Mouse (Mus musculus): ENCODE results near the gene Gse1.

Gene Gse1

DNA sequence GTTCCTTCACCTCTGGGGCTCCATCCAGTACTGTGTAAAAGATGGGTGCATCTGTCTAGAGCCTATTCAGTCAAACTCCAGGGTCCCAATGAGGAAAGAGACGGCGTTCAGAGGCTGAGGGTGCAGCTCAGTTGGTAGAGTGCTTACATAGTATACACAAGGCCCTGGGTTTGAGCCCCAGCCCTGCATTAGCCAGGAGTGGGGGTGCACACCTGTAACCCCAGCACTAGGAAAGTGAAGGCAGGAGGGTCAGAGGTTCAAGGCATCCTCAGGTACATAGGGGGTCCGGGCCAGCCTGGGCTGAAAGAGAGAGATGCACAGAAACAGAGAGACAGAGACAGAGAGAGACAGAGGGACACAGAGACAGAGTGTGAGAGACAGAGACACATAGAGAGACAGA, 15.0 kb upstream of the Gse1 start:
- no peak for DNase-seq

DNA sequence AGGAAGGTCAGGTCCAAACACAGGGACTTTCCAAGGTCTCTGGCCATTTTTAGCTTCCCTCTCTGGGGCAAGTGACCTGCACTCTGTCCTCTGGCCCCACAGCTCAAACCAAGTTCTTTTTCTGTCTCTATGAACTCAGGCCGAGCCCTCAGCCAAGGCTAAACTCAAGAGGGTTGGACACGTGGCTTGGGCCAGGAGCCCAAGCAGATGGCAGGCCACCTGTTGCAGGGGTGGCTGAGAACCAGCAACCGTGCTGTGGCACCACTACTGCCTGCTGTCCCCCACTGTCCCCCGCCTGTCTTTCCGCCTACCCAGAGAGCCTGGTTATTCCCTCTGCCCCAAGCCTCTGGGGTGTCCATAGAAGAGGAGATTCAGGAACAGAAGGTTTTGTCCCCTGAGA, 14.3 kb upstream of the Gse1 start:
- DNase-seq: no peak

DNA sequence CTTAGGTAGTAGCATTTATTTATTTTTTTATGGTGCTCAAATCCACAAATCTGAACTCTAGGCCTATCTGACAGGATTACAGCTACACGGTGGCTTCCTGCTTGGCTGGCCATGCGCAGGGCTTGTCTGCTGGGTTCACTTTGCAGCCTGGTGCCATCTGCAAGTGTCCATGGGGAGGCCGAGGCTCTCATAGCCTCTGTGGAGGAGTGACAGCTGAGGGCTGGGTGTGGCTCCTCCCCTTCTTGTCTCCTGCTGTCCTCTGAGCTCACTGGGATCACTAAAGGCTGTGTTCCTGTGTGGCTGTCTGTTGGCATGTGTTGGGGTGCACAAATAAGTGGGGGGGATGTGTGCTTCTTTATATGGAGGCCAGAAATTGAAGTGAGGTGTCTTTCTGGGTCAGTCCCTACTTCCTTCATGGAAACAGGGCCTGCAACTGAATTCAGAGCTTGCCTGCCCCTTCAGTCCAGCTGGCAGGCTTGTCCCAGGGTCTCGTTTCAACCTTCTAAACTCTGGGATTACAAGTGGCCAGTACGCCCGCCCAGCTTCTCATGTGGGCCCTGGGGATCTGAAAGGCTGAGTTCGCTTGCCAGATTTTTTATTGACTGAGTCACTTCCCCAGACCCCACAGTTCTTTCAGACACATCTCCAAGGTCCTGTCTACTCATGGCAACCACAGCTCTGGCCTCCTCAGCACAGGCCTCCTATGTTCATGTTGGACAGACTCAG, 12.7 kb upstream of the Gse1 start:
- no peak for DNase-seq

DNA sequence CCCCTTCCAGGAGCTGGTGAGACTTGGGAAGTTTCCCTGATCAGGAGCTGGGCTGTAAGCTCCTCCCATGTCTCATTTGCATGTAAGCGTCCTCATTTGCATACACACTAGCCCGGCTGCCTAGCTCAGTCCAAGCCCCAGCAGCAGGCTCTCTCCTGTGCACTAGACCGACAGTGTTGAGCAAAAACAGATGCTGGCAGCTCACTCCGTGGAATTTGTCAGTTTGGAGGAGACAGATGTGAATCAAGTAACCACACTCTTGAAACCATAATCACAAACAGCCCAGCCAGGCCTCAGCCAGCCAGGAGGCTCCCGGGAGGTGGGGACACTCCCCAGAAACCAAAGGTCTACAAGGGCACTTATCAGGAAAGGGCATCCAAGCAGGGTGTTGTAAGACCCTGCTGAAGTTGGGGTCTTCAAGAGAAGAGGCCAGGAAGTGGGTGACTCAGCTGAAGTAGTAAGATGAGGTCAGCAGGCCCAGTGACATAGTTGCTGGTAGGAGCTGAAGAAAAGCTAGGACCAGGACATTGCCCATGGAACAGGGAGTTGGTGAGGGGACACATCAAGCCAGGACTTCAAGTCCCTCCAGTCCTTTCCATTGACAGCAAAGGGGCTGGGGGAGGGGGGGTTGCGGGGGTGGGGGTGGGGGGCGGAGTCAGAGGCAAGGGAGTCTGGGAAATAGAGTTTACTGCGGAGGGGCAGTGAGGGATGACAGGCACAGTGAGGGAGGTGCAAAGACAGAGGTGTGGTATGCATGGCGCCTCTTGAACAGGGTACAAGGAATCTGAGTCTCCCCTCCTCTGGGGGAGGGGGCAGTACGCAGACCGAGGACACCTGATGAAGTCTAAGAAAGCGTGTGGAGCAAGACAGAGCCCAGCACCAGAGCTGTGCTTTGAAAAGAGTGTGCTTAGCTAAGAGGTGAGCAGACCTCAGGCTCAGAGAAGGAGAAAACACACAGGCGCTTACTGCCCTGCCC, 11.1 kb upstream of the Gse1 start:
- DNase-seq: no peak

DNA sequence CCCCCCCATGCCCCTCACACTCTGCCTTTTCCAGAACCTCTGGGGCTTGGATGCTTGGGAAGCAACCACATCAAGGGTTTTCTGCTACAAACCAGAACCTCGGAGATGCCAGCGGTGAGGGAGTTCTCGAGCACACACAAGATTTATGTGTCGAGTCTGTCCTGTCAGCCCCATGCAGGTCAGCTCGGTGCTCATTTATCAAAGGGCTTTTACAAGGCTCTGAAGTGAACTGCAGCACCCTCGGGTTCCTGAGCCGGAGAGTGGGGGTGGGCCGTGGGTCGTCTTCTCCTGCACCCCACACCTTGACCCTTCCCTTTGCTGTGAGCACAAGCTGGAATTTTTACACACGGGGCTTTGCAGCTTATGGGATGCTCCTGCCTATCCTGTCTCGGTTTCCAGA, 5.7 kb upstream of the Gse1 start:
- DNase-seq: no peak

DNA sequence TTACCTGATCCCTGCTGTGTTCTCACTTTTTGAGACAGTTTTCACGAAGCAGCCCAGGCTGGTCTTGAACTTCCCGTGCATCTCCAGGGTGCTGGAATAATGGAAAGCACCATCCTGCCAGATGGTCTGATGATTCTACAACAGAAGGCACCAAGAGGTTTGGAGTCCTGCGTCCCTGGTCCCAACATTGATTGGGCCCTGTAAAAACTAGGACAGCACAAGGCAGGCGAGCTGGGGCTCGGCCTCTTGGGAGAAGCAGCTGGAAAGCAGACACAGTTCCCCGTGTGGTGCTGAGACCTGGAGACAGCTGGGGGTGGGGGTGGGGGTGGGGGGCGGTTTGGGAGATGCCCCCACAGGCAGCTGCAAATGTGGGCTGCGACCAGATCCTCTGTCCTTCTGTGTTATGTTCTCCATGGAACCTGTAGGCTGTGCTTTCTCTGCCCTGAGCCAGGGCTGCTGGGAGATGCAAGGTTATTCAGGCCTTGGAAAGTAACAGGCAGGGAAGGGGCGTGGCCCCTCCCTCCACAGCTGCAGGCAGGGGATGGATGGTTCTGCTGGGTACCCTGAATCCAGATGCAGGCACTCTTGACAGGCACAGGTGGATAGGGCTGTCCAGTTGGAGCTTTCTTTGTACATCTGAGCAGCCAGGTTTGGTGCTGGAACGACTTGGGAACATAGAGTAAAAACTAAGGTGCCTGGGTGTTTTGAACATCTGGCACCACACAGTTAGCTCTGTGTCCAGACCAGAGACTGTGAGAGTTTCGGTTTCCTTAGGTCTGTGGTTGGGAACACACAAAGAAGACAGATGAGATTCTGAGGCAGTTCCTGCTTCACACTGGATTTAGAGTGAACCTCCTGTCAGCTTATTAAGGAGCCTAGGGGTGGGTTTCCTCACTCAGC, 3.5 kb upstream of the Gse1 start:
- DNase-seq: no peak

DNA sequence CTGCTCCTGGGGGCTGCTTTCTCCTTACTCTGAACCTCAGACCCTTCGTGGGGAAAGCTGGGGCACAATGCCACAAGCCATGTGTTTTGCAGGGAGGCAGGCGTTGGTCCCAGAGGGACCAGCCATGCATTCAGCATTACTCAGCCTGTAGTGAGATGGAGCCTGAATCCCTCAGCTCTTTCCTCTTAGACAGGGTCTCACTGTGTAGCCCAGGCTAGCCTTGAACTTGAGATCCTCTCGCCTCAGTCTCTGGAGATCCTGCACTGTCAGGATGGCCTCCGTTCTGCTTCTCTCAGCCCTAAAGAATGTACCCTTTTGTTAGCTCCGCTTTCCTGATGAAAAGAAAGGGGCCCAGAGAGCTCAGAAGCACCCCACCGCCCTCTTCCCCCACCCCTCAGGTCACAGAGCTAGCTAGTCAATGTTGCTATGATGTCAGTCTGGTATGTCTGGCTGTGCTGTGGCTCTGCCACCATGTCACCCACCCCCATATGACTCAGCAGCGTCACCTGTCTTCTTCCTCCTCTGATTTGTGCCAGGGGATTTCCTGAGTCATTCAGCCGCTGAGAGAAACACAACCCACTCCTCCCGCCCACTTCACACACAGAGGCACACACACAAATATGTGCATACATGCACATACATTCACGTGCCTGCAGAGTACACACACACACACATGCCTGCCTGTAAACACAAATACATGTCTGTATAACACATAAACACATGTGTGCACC, 2.7 kb upstream of the Gse1 start:
- no peak for DNase-seq

DNA sequence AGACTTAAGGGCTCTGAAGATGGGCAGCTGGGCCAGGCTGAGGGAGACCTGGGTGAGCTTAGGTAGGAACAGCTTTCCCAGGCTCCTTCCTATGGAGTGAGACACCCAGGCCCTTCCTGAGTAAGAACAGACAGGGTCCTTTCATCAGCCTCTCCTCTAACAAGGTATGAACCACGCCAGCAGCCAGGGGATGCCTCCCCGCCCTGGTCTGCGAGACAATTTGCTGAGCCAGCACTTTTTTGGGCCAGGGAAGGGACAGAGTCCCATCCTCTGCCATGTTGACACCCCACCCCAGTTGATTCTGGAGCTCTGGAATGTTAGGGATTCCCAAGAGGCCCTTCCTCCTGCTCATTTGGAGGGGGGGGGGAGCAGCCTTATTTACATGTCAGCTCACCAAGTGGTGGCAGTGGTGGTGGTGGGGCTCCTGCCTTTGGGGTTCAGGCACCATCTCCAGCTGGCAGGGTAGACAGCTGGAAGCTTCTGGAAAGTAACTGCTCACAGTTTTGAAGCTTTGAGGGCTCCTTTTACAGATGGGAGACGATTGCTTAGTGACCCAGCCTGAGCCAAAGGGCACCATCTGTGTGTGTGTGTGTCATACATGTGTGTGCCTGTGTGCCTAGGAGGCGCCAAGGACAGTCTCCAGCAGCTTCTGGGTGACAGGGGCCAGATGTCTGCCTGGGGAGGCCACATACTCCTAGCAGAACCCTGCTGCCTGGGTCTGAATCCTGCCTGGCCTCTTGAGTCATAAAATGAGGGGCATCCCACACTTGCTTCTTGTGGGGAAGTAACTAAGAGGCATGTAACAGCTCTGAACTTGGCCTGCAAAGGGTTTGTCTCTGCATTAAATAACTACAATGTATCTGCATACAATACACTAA, 1.3 kb upstream of the Gse1 start:
- DNase-seq: no peak

DNA sequence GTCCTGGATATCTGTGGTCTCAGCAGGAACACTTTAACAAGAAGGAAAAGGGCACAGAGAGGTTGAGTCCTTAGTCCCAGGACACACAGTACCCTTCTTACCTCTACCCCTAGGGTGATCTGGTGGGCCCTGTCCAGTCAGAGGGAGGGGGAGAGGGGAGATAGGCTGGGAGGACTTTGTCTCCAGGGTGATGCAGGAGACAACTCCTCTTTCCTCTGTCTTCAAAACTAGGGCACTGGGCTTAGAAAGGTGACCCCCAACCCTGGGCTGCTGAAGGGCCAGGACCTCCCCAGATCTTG, 729 bp upstream of the Gse1 start:
- DNase-seq: no peak

DNA sequence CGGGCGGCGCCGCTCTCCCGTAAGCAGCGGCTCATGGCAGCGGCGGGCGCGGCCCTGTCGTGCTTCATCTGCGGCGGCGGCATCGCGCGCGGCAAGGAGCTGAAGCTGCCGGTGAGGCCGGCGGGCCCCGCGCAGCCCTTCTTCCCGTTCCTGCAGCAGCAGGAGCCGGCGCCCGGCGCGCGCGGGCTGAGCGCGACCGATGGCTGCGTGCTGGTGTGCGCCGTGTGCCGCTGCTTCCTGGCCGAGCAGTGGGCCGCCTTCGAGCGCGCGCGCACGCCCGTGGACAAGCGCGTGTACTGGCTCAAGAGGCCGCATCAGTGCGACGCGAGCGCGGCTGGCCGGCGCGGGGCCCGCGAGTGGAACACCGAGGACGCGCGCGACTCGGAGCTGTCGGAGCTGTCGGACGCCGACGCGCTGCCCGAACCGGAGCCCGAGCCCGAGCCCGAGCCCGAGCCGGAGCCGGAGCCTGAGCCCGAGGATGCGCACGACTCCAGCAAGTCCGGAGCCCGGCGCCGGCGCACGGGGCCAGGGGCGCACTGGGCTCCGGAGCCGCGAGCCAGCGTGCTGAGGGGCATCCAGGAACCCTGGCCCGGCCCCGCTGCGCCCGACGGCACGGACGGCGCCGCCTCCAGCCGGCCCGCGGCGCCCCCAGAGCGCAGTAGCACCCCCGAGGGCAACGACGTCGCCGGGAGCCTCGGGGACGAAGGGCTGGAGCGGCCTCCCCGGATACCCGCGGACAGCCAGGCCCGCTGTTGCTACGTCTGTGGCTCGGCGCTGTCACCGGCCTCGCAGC, 721 bp downstream of the Gse1 start:
- DNase-seq: peak; percentile 49

DNA sequence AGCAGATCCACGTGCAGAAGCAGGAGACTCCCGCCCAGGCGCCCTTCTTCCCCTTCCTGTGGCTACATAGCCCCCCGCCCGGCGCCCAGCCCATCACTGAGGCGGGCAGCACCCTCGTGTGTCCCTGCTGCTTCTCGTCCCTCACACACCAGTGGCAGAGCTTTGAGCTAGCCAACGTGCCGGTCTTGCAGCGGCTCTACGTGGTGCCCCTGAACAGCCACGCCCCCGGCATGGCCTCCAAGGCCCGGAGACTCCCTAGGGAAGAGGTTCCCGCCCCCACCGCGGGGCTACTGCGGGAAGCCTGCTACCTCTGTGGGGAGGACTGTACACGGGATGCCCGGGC, 1.3 kb downstream of the Gse1 start:
- no peak for DNase-seq

DNA sequence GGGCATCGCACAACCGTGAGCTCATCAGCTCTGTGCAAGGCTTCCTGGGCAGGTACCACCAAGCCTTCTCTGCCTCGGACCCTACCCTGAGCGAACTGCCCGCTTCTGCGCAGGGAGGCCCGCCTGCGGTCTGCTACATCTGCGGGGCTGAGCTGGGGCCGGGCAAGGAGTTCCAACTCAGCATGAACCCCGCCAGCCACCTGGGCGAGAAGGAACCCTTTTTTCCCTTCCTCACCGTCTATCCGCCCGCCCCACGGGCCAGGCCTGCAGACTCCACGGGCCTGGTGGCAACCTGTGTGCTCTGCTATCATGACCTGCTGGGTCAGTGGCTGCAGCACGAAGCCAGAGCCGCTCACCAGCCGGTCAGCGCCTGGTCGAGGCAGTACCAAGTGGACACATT, 1.8 kb downstream of the Gse1 start:
- no peak for DNase-seq

DNA sequence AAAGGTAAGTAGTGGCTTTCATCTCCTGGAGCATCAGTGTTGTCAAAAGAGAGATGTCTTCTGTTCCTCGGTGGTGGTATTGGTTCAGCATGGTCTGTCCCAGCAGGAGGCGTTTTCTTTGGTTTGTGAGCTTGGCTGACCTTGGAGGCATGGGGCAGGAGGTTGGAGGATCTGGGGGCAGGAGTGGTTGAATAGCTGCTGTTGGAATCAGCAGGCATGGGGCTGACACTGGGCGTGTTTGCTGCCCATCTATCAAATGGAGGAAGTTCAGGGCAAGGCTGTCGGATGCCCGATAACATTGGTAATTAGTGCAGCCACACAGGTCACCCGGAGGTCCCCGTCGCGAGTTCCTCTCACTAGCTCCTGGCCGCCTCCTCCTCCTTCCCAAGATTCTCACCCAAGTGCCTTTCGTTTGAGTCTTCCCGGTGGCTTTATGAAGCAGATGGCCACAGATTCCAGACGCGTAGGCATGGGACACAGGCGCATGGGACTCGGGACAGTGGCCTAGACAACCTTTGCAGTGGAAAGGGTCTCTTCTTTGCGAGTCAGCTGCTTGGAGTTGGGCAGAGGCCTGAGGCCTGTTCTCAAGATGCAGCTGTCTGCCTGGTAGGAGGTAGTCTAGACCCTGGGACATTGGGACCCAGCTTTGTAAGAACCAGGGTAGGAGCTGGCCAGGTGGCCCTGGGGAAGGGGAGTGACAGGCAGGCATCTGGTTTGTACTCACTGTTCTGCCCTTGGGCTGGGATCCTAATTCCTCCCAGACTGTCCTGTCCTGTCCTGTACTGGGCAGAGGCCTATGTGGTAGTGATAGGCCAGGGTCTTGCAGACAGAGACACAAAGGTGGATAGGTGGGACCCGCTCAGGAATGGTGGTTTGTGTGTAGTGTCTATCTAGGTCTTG, 2.7 kb downstream of the Gse1 start:
- DNase-seq: no peak

DNA sequence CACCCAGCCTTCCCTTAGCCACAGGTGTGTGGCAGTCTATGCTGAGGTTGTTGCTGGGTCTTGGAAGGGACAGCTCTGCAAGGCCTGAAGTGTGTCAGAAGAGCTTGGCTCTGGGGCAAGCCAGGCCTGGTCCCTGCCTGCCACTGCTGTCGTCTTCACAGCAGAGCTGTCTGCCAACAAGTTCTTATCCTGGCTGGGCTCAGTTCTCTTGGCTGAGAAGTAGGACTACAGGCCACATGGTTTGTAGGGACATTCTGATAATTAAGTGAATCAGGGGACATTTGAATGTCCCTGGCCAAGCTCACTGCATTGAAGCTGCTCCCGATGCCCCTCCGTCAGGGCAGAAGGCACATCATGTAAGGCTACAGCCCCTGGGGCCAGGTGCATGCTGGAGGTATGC, 3.6 kb downstream of the Gse1 start:
- no peak for DNase-seq

DNA sequence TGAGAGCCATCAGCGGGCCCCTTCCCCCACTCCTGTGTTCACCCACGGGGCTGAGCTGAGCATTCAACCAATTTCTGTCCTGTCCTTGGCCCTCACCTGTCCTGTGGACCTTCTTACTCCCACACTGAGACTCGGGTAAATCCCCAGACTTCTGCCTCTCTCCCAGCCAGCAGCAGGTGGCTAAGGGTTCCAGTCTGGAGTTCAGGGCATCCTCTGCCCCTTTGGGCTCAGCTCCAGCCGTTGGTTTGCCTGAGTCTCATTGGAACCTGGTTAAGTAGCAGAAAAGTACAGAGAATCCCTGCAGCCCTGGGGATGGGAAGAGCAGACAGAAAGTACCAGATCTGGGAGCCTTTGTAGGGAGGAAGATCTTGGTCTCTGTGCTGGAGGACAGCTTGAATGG, 4.1 kb downstream of the Gse1 start:
- DNase-seq: no peak

DNA sequence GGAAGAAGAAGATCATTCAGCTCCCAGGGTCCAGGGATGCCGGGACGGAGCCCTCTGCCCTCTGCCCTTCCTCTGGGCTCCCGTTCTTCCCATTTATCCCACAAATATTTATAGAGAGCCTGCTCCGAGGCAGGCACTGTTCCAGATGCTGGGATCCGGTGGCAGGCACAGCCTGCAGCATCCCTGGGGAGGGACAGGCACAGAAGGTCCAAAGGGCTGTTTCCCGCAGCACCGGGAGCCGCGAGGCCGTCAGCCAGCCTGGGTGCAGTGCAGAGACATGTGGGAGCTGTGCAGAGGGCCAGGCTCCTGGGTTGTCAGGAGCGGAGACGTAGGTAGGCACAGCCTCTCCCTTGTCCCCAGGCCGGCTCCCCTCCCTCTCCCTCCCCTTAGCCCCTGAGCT, 4.7 kb downstream of the Gse1 start:
- DNase-seq: no peak

DNA sequence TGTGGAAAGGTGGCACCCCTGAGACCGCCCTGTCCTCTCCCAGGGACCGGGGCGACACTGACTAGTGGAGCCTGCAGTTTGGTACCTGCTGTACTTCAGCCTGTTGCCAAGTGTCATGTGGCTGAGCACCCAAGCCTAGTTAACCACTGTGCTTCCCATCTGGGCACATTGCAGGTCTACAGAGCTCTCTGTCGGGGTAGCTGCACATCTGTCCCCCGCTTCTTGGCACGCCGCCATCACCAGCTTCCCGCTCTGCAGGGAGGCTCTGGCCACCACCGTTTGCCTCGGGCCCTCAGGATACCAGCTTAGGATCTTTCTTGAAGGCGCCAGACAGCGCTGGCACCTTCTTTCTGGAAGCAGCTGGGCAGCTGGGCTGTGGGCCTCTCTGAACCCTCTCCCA, 6.2 kb downstream of the Gse1 start:
- peak; percentile 63 for DNase-seq

DNA sequence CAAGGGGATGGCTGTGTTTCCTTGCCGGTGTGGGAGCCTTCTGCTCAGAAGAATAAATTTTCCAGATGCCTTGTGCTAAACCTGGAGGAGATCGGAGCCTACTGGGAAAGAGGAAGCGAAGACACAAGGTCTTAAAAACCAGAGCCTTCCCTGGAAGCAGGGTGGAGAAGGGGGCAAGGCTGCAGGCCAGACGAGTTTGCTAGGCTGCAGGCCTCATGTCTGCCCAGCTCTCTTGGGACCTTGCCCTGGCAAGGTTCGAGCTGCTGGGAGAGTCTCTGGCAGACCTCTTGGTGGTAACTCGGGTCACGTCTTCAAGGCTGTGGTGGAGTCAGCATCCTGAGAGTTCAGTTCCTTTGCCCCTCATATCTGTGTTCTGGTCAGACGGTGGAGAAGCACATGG, 6.6 kb downstream of the Gse1 start:
- DNase-seq: no peak

DNA sequence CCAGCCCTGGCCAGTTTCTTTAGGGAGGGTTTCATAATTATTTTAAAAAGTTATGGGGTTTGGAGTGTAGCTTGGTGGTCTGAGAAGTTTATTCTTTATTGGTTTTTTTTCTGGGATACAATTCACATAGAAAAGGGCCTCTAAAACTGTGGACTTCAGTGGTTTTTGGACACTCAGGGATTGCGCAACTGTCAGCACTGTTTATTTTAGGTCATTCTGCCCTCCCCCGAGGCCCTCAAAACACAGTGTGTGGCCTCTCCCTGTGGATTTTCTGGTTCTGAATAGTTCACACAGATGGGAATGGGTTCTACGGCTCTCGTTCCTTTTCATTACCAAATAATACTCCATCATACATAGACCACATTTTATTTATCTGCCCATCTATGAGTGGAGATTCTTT, 15.0 kb downstream of the Gse1 start:
- no peak for DNase-seq

DNA sequence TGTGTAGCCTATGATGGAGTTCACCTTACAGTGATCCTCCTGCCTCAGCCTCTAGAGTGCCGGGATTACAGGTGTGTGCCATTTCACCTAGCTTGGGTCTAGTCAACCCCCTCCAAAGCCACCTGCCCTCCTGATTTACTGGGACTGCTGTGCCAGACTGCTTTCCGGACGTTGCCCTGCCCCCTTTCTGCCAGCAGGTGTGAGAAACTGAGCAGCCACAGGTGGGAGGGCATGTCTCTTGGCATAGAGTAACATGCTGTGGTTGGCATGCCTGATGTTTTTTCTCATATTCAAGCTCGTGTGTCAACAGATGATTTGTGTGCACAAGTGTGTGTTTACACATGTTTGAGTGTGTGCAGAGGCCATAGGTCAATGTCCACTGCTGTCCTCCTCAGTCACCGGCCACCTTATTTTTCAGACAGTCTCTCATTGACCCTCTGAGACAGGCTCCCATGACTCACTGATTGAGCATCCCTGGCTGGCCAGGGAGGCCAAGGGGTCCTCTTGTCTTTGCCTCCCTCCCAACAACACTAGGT, 15.7 kb downstream of the Gse1 start:
- no peak for DNase-seq

All from right cerebral cortex, postnatal 4 days (tissue).